Mouse (Mus musculus): ENCODE measurements around the gene Rab43. TPM values are rescaled to one million over a fixed set of nuclear protein-coding genes. Genes with fewer than 3 reads are reported as not detected.

Rab43 gene
- total RNA-seq, 2 experiments from 2014 or later, result 17.4 to 17.6 TPM

Other genes starting within 250 kb of the Rab43 start
- 1 to 10 TPM in 1 of 2 experiments, under 1 TPM in 1; 0.39 to 1.2 TPM for gene Prokr1, start 221.4 kb downstream of the Rab43 start, total RNA-seq (2021)
- gene Aplf, start 140.0 kb downstream of the Rab43 start, total RNA-seq (2021), result 10 to 100 TPM; 10.8 to 12.8 TPM
- 1 to 10 TPM; 3.5 to 4.2 TPM for gene Efcc1, start 81.3 kb downstream of the Rab43 start, total RNA-seq (2021)
- gene Gp9, start 34.1 kb downstream of the Rab43 start, total RNA-seq (2021), result under 1 TPM; 0.41 to 0.55 TPM
- gene Gm45140, start 23.6 kb upstream of the Rab43 start, total RNA-seq (2021), result 1 to 10 TPM; 2.1 to 3.9 TPM
- gene Isy1, start 26.6 kb upstream of the Rab43 start, total RNA-seq (2021), result 10 to 100 TPM; 29.3 to 31.7 TPM
- gene Cnbp, start 38.9 kb upstream of the Rab43 start, total RNA-seq (2021), result 100 to 1,000 TPM; 255 TPM
- 100 to 1,000 TPM; 183 to 198 TPM for gene Copg1, start 75.7 kb upstream of the Rab43 start, total RNA-seq (2021)
- gene Hmces, start 101.8 kb upstream of the Rab43 start, total RNA-seq (2021), result 10 to 100 TPM; 25.8 to 27.3 TPM
- gene H1fx, start 169.5 kb upstream of the Rab43 start, total RNA-seq (2021), result 10 to 100 TPM; 70.6 to 73.5 TPM
- gene Rab7, start 233.1 kb upstream of the Rab43 start, total RNA-seq (2021), result 100 to 1,000 TPM; 325 to 332 TPM